Comparison of ENCODE assay signal across 14 mouse cellular contexts in genomic region chr17:79598596-79599577, GRCm38 (mm10). TPM values are rescaled to one million over a fixed set of nuclear protein-coding genes. Genes with fewer than 3 reads are reported as not detected.
DNase-seq lines count a peak whose midpoint lies in the region; TF ChIP-seq lines count a peak whose summit lies in the region.
"Had no signal": no experiment of that assay in that cellular context is flagged by ENCODE, and none has a peak within 500 bp of the region (broad histone marks: within the 10 kb centered on the region; RNA-seq: fewer than 3 reads in every experiment).

No protein-coding gene starts in this region.

- H3ac ChIP-seq in myocyte (ENCODE audit: control insufficient read depth, insufficient read length) = no peak overlapping the region

- H3K4me1 ChIP-seq in liver, adult 2 months (ENCODE audit: control insufficient read depth, insufficient read depth, low read length) = peaks cover 24% of the 10 kb centered on the region
- H3K4me1 ChIP-seq in CH12.LX (ENCODE audit: control insufficient read depth in 1 of 2, insufficient read depth in 2 of 2) = peaks cover 0 to 18% of the 10 kb centered on the region in 2 experiments; a peak in 3 of 4 replicates

- no peak overlapping the region for H3K4me3 ChIP-seq in liver, adult 2 months (ENCODE audit: insufficient read depth, low read depth, low read length)
- H3K4me3 ChIP-seq in CH12.LX (replicated peaks in 1 of 3; ENCODE audit: low read depth in 2 of 3, low read length in 2 of 3, poor library complexity in 1 of 3) (no peak overlapping the region), myocyte (no peak overlapping the region)

- no peak overlapping the region for H3K4me2 ChIP-seq in CH12.LX (ENCODE audit: insufficient read depth, low read depth, poor library complexity, severe bottlenecking)
- no peak overlapping the region for H3K4me2 ChIP-seq in myocyte (ENCODE audit: low read depth)
- H3K4me2 ChIP-seq: hindbrain, embryonic 14.5 days had no signal

- H3K79me2 ChIP-seq in liver, adult 2 months (ENCODE audit: control insufficient read depth, insufficient read depth, low read length) = no peaks in the 10 kb centered on the region
- no peaks in the 10 kb centered on the region for H3K79me2 ChIP-seq in CH12.LX (replicated peaks; ENCODE audit: control insufficient read depth, extremely low read depth, insufficient read depth, poor library complexity, severe bottlenecking)
- no peaks in the 10 kb centered on the region for H3K79me2 ChIP-seq in myocyte (ENCODE audit: control insufficient read depth, insufficient read depth)

- H3K36me3 ChIP-seq in liver, adult 2 months (ENCODE audit: control insufficient read depth, insufficient read depth, low read length) = no peaks in the 10 kb centered on the region
- H3K36me3 ChIP-seq in CH12.LX (replicated peaks in 1 of 2; ENCODE audit: control insufficient read depth in 1 of 2, insufficient read depth in 1 of 2, low read length in 1 of 2) (no peaks in the 10 kb centered on the region), myocyte (ENCODE audit: control insufficient read depth, insufficient read depth) (no peaks in the 10 kb centered on the region)

- no peak for TF ChIP-seq POLR2A in liver, adult 2 months (IDR thresholded peaks at IDR 0.05; ENCODE audit: extremely low read depth, insufficient read depth, low read length)
- TF ChIP-seq POLR2A in CH12.LX (IDR thresholded peaks at IDR 0.05; ENCODE audit: low read depth, low read length) (no peak), myocyte (IDR thresholded peaks at IDR 0.05; ENCODE audit: insufficient read length, low read depth) (no peak)

- in situ Hi-C loops in CH12.LX (cut with MboI; ENCODE audit: low pct_ligation_motif_present, low pct_unique_long_range_greater_than_20kb, low sequenced_read_pairs) = no loop called here

- TF ChIP-seq EP300 in CH12.LX (IDR thresholded peaks at IDR 0.05; ENCODE audit: low read length) = peak; percentile 38; the same call in 1 of the 2 replicates

- peak; percentile 86 for DNase-seq in liver, adult 2 months (ENCODE audit: extremely low read depth, low read depth, low spot score)
- DNase-seq in liver (no peak), CH12.LX (ENCODE audit: extremely low read depth) (peak; percentile 51)
- peak; percentile 42 for DNase-seq in embryo, embryonic 10.5 days (ENCODE audit: low spot score)
- no peak for DNase-seq in T-cell, adult 2 months (ENCODE audit: low spot score)
- no peak for DNase-seq in gastrocnemius, postnatal 25 days
- DNase-seq: adrenal gland, postnatal 10 days; cerebellum, postnatal 14 days; heart, adult 11 months; lung, adult 2 months; right cerebral cortex, postnatal 4 days had no signal

- H3K9me3 ChIP-seq in CH12.LX (replicated peaks; ENCODE audit: low read length) = no peaks in the 10 kb centered on the region

- dilution Hi-C loops in CH12.LX (cut with MboI; ENCODE audit: extremely low pct_ligation_motif_present, extremely low pct_unique_long_range_greater_than_20kb, low sequenced_read_pairs) = no loop called here

- TF ChIP-seq RAD21 in CH12.LX (IDR thresholded peaks at IDR 0.05; ENCODE audit: low read depth, low read length) = no peak

- no peaks in the 10 kb centered on the region for H3K27me3 ChIP-seq in liver, adult 2 months (ENCODE audit: control insufficient read depth, insufficient read depth, low read length)
- no peaks in the 10 kb centered on the region for H3K27me3 ChIP-seq in CH12.LX (replicated peaks)
- no peaks in the 10 kb centered on the region for H3K27me3 ChIP-seq in myocyte (ENCODE audit: control insufficient read depth, insufficient read depth, insufficient read length)

- H3K9ac ChIP-seq in liver, adult 2 months (ENCODE audit: low read depth, low read length) = no peak overlapping the region
- no peak overlapping the region for H3K9ac ChIP-seq in CH12.LX (ENCODE audit: insufficient read depth, low read depth)
- H3K9ac ChIP-seq: hindbrain, embryonic 14.5 days had no signal

- H3K27ac ChIP-seq in liver, adult 2 months (replicated peaks; ENCODE audit: insufficient read depth, low read depth, low read length) = peak overlapping the region; percentile 35; the same call in 1 of the 2 replicates
- no peak overlapping the region for H3K27ac ChIP-seq in CH12.LX (ENCODE audit: insufficient read depth, low read depth)
- H3K27ac ChIP-seq: hindbrain, embryonic 14.5 days had no signal

- WGBS in liver, adult 2 months = 11% methylated on average over 8 of the region's 8 CpGs

- no peak for TF ChIP-seq CTCF in liver, adult 2 months (IDR thresholded peaks at IDR 0.05; ENCODE audit: low read depth, low read length)
- no peak for TF ChIP-seq CTCF in CH12.LX (conservative IDR thresholded peaks at IDR 0.05 in 1 of 2, IDR thresholded peaks at IDR 0.05 in 1 of 2; ENCODE audit: low read depth in 2 of 2, low read length in 2 of 2)

TF ChIP-seq in CH12.LX, 34 proteins besides CTCF, POLR2A, EP300 and RAD21:
- TF ChIP-seq RCOR1 (conservative IDR thresholded peaks at IDR 0.05; ENCODE audit: low read depth, low read length) (no peak), TBP (conservative IDR thresholded peaks at IDR 0.05; ENCODE audit: low read depth, low read length) (no peak), MAX (IDR thresholded peaks at IDR 0.05; ENCODE audit: low read length) (no peak), ELF1 (IDR thresholded peaks at IDR 0.05; ENCODE audit: low read depth, low read length) (no peak), GABPA (IDR thresholded peaks at IDR 0.05; ENCODE audit: insufficient replicate concordance, low read depth, low read length) (no peak), JUN (IDR thresholded peaks at IDR 0.05; ENCODE audit: insufficient read depth, low read depth, low read length) (peak; percentile 56), ZKSCAN1 (IDR thresholded peaks at IDR 0.05; ENCODE audit: borderline replicate concordance, low read depth, low read length) (no peak), IRF4 (IDR thresholded peaks at IDR 0.05; ENCODE audit: low read depth, low read length) (no peak), CHD1 (IDR thresholded peaks at IDR 0.05; ENCODE audit: low read depth, low read length) (no peak), SIN3A (IDR thresholded peaks at IDR 0.05; ENCODE audit: low read length) (no peak), ETS1 (conservative IDR thresholded peaks at IDR 0.05; ENCODE audit: low read depth, low read length) (peak; percentile 57), JUND (conservative IDR thresholded peaks at IDR 0.05; ENCODE audit: low read depth, low read length) (peak; percentile 70), MYC (IDR thresholded peaks at IDR 0.05; ENCODE audit: low read depth, low read length) (no peak), HCFC1 (IDR thresholded peaks at IDR 0.05; ENCODE audit: low read depth, low read length) (no peak)
TF ChIP-seq in CH12.LX: peak in this region for 3.

TF ChIP-seq in myocyte, 11 proteins besides CTCF, POLR2A, EP300 and RAD21:
- TF ChIP-seq E2F4 (IDR thresholded peaks at IDR 0.05; ENCODE audit: insufficient read depth) (no peak), SRF (IDR thresholded peaks at IDR 0.05; ENCODE audit: control insufficient read depth, insufficient read length, low read depth) (no peak), TCF3 (IDR thresholded peaks at IDR 0.05; ENCODE audit: insufficient read length, low read depth) (no peak), MAX (IDR thresholded peaks at IDR 0.05; ENCODE audit: low read depth) (no peak), MYOG (IDR thresholded peaks at IDR 0.05; ENCODE audit: control insufficient read depth in 1 of 3, insufficient read depth in 1 of 3, insufficient read length in 2 of 3, low read depth in 2 of 3) (no peak), CEBPB (IDR thresholded peaks at IDR 0.05; ENCODE audit: insufficient read depth, poor library complexity, severe bottlenecking) (0 out of 2 replicates have a peak, but pooled peaks have one; percentile 45)

RNA-seq across cellular contexts. Expression of gene Rmdn2, which starts 12.8 kb away (rescaled TPM):
- 45.8 and 82.7 TPM in 2 replicates for total RNA-seq in liver, adult 2 months (2014; rRNA removed)
- polyA plus RNA-seq in liver, adult 2 months (2012; rRNA removed) = 14.1 and 17.6 TPM in 2 replicates
- 0.59 and 1.0 TPM in 2 replicates for total RNA-seq in CH12.LX (2012; rRNA removed)
- total RNA-seq in CH12.LX (2014; rRNA removed) = 2.2 and 3.0 TPM in 2 replicates
- 2.2 and 3.1 TPM in 2 replicates for polyA plus RNA-seq in CH12.LX (2012; ENCODE audit: insufficient read length, low read depth)
- polyA plus RNA-seq in myocyte (2012; fragmentation: generic; extraction: Trizol) = 1.6 TPM
- total RNA-seq in gastrocnemius, postnatal 25 days (2021) = 1 to 10 TPM; 8.7 to 9.8 TPM
- total RNA-seq: MEL had no signal

Comparison
In these comparisons a context has a peak if more than half of its experiments do, and no peak if none do; other contexts are left out.
1. DNase-seq: peak in liver, adult 2 months (single experiment), CH12.LX (single experiment) and embryo, embryonic 10.5 days (single experiment); none in liver (single experiment), T-cell, adult 2 months (single experiment) and gastrocnemius, postnatal 25 days (single experiment).